Mouse (Mus musculus): ENCODE results near the gene Dock3. TPM values are rescaled to one million over a fixed set of nuclear protein-coding genes. Genes with fewer than 3 reads are reported as not detected.

Dock3 gene
- polyA plus RNA-seq, 1 experiment from 2014 or later, result 0.12 TPM

DNA sequence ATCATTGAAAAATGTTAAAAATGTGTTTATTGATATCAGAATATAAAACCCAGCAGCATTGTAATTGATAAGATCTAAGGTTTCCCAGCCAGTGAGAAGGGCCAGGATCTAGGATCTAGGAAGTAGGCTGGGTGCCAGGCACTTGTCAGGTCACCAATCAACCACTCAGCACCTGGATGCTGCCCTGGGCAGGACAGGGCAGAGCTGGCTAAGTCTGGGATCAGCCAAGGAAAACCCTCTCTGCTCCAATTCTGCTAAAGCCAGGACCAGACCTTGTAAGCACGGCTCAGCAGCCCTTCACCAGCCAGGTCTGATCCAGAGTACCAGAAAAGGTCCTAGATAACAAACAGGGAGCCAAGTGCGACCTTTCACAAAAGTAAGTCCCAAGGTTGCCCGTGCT is 23.2 kb upstream of the Dock3 start:
- Histone ChIP-seq H3K9me3 (replicated peaks) (no peaks in the 10 kb centered on the region), H3K4me1 (no peaks in the 10 kb centered on the region), H3K36me3 (peaks cover 5% of the 10 kb centered on the region; the same call in 1 of the 2 replicates), H3K27me3 (replicated peaks) (no peaks in the 10 kb centered on the region), H3K9ac (no peak overlapping the region), H3K27ac (no peak overlapping the region), H3K4me2 (no peak overlapping the region), H3K4me3 (no peak overlapping the region)
- no peak for ATAC-seq
- WGBS (ENCODE audit: insufficient replicate concordance), result 65% methylated on average over 3 of the region's 3 CpGs

DNA sequence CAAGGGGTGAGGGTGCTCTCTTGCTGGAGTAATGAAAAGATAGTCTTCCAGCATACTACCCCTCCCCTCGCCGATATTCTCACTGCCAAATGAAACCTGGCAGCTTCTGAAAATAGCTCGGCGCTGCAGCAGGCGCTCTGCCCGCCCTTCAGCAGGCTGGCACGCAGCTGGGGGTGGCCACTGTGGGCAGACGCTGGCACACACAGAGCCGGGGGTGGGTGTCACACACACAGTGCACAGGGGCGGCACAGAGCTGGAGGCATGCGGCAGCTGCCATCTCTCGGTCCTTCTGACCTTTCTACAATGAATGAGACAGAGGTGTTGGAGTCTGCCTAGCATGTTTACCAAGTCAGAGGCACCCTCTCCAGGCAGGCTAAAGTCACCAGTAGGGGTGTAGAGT is 22.8 kb upstream of the Dock3 start:
- no peak overlapping the region for H3K27ac ChIP-seq
- no peak overlapping the region for H3K4me2 ChIP-seq
- 0 out of 2 replicates have a peak, but pooled peaks cover 4% of the 10 kb centered on the region for H3K27me3 ChIP-seq (replicated peaks)
- H3K9me3 ChIP-seq (replicated peaks), result no peaks in the 10 kb centered on the region
- no peaks in the 10 kb centered on the region for H3K4me1 ChIP-seq
- H3K36me3 ChIP-seq, result peaks cover 4% of the 10 kb centered on the region; the same call in 1 of the 2 replicates
- H3K4me3 ChIP-seq, result no peak overlapping the region
- WGBS (ENCODE audit: insufficient replicate concordance), result 74% methylated on average over 12 of the region's 12 CpGs
- H3K9ac ChIP-seq, result no peak overlapping the region
- no peak for ATAC-seq

DNA sequence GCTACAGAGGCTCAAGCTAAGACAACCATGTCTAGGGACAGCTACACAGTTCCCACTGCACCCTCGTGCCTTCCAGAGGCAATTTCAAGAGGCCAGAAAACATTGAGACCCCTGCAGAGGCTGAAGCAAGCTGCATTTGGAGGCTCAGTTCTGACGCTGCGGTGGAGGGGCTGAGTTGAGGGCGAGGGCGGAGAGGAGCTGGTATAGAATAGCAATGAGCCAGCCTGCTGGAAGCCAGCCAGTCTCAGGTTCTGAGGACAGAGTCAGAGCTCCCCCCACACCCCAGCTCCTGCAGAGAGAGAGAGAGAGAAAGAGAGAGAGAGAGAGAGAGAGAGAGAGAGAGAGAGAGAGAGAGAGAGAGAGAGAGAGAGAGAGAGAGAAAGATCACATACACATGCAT is 20.5 kb upstream of the Dock3 start:
- 42% methylated on average over 5 of the region's 5 CpGs for WGBS (ENCODE audit: insufficient replicate concordance)
- Histone ChIP-seq H3K27me3 (replicated peaks) (0 out of 2 replicates have a peak, but pooled peaks cover 7% of the 10 kb centered on the region), H3K4me1 (no peaks in the 10 kb centered on the region), H3K36me3 (no peaks in the 10 kb centered on the region), H3K9me3 (replicated peaks) (no peaks in the 10 kb centered on the region), H3K4me3 (no peak overlapping the region), H3K9ac (no peak overlapping the region), H3K4me2 (no peak overlapping the region), H3K27ac (no peak overlapping the region)
- no peak for ATAC-seq

DNA sequence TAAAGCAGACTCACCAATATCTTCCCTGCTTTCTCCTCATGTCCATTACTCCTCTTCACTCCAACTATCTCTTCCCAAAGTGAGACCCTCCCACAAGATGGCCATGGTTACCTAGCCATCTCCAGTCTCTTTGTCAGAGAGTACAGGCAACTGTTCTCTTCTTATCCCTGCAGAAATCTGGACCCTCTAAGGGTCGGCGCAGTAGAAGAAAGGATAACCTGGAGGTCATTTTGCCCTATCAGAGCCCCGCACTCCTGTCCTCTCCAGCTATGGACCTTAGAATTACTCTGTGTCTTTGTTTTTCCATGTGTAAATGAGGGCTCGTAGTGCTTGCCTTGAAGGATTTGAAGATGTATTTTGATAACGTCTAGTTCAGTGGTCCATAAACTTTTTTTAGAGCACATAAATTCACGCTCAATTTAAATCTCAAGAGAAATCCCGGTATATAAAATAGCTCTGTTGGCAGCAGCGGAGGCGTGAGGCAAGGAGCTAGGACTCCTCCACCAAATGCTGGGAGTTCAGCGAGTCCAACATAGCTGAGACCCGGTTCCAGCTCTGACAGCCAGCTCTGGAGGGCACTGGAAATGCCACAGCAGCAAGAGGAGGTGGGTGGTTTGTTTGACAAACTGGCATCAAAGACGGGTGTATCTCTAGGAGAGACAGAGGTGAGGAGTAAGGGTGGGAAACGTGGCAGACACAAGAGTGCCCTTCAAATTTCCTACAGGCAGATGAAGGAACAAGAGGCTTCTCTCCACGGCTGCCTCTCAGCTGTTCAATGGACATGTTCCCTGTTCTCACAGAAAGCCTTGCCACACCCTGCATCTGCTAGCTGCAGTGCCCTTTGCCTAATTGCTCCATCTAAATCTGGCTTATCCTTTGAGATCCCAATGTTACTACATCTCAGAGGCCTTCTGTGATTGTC is 19.0 kb upstream of the Dock3 start:
- H3K27me3 ChIP-seq (replicated peaks), result 0 out of 2 replicates have a peak, but pooled peaks cover 7% of the 10 kb centered on the region
- no peaks in the 10 kb centered on the region for H3K9me3 ChIP-seq (replicated peaks)
- ATAC-seq, result no peak
- no peaks in the 10 kb centered on the region for H3K36me3 ChIP-seq
- no peak overlapping the region for H3K9ac ChIP-seq
- H3K4me1 ChIP-seq, result no peaks in the 10 kb centered on the region
- H3K27ac ChIP-seq, result no peak overlapping the region
- 63% methylated on average over 14 of the region's 14 CpGs for WGBS (ENCODE audit: insufficient replicate concordance)
- H3K4me3 ChIP-seq, result no peak overlapping the region
- H3K4me2 ChIP-seq, result no peak overlapping the region

DNA sequence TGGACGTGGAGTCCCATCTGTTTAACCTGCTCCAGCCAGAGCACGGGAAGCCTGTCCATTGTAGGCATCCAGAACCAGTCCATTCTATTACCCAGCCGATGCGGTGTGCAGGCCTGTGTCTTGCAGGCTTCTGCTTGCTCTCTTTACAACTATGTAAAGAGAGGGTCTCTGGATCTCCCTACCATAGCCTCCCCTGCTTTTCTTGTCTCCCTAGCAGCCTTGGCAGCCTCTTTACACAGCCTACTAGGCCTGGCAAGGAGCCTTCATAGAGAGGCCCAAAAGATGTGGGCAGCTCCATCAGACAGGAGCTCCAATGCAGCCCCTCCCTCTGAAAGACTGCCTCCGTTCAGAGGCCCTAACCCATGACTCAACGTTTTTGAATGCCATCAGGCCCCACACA is 17.4 kb upstream of the Dock3 start:
- ATAC-seq, result no peak
- Histone ChIP-seq H3K4me3 (no peak overlapping the region), H3K9ac (no peak overlapping the region), H3K27me3 (replicated peaks) (0 out of 2 replicates have a peak, but pooled peaks cover 7% of the 10 kb centered on the region), H3K4me1 (no peaks in the 10 kb centered on the region), H3K9me3 (replicated peaks) (no peaks in the 10 kb centered on the region), H3K27ac (no peak overlapping the region), H3K36me3 (no peaks in the 10 kb centered on the region), H3K4me2 (no peak overlapping the region)
- 49% methylated on average over 6 of the region's 6 CpGs for WGBS (ENCODE audit: insufficient replicate concordance)

DNA sequence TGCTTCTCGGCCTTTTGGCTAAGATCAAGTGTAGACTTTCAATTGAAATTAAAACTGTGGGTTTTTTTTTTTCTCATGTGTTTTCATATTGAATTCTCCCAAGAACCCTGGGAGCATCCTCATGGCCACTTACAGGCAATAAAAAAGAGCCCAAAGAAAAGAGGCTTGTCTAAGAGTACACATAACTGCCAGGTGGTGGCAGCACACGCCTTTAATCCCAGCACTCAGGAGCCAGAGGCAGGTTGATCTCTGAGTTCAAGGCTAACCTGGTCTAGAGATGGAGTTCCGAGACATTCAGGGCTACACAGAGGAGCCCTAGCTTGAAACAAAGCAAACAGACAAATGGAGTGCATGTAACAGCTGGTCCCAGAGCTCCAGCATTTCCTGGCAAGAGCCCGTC is 14.5 kb upstream of the Dock3 start:
- Histone ChIP-seq H3K27ac (no peak overlapping the region), H3K27me3 (replicated peaks) (peaks cover 14% of the 10 kb centered on the region; the same call in 1 of the 2 replicates), H3K36me3 (no peaks in the 10 kb centered on the region), H3K4me1 (no peaks in the 10 kb centered on the region), H3K4me2 (no peak overlapping the region), H3K9ac (no peak overlapping the region), H3K9me3 (replicated peaks) (no peaks in the 10 kb centered on the region), H3K4me3 (no peak overlapping the region)
- no peak for ATAC-seq
- 38% methylated on average over 4 of the region's 4 CpGs for WGBS (ENCODE audit: insufficient replicate concordance)

DNA sequence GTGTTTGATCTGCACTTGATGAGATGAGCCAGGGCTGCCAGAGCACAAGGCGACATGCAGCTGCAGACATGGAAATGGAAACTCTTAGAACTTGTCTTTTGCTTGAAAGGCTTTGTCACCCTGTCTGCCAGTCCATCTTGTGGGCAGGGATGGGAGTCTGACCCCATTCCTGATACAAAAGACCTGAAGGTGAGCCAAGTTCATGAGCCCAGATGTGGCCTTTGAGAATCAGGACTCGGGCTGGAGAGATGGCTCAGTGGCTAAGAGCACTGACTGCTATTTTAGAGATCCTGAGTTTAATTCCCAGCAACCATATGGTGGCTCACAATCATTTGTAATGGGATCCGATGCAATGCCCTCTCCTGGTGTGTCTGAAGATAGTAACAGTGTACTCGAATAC is 13.6 kb upstream of the Dock3 start:
- no peak overlapping the region for H3K4me2 ChIP-seq
- H3K27ac ChIP-seq, result no peak overlapping the region
- no peak for ATAC-seq
- no peak overlapping the region for H3K4me3 ChIP-seq
- 63% methylated on average over 4 of the region's 4 CpGs for WGBS (ENCODE audit: insufficient replicate concordance)
- no peaks in the 10 kb centered on the region for H3K36me3 ChIP-seq
- H3K4me1 ChIP-seq, result no peaks in the 10 kb centered on the region
- H3K9me3 ChIP-seq (replicated peaks), result no peaks in the 10 kb centered on the region
- H3K27me3 ChIP-seq (replicated peaks), result peaks cover 14% of the 10 kb centered on the region; the same call in 1 of the 2 replicates
- no peak overlapping the region for H3K9ac ChIP-seq

DNA sequence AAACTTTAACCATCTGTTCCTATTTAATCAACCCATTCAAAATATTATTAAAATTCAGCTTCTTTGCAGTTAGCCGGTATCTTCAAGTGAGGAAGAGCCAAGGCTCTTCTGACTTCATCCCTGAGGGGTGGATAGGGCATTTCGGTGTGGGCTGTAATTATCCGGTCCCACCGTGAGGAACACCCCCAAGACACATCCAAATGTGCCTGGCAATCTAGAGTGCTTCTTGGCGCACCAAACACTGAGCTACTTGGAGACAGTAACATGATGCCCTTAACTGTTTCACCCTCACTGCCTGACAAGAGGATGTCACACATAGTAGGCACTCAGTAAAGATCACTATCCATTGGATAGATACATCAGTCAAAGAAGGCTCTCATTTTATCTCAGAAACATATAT is 4.4 kb upstream of the Dock3 start:
- Histone ChIP-seq H3K9ac (no peak overlapping the region), H3K27ac (no peak overlapping the region), H3K27me3 (replicated peaks) (peaks cover 85% of the 10 kb centered on the region), H3K4me2 (no peak overlapping the region), H3K4me3 (no peak overlapping the region), H3K4me1 (peaks cover 8% of the 10 kb centered on the region), H3K9me3 (replicated peaks) (no peaks in the 10 kb centered on the region), H3K36me3 (no peaks in the 10 kb centered on the region)
- WGBS (ENCODE audit: insufficient replicate concordance), result 51% methylated on average over 5 of the region's 5 CpGs
- ATAC-seq, result no peak

DNA sequence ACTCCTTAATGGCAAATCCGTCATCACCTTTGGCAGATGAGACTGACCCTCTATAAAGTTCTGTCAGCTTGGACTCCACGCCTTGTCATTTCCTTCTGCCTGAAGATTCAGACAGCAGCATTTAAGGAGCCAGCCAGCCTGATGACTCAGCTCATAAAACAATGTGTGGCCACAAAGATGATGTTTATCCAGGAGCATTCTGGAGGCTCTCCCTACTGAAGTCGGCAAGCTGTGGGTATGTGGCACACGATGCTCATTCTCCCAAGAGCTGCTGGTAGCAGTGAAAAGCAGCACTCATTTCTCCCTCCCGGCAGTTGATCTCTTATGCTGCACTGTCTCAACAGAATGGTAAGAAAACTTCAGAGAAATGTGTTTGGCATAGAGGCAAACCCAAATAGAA is 3.6 kb upstream of the Dock3 start:
- H3K27me3 ChIP-seq (replicated peaks), result peaks cover 90% of the 10 kb centered on the region
- no peak overlapping the region for H3K27ac ChIP-seq
- H3K9me3 ChIP-seq (replicated peaks), result no peaks in the 10 kb centered on the region
- no peaks in the 10 kb centered on the region for H3K36me3 ChIP-seq
- H3K9ac ChIP-seq, result no peak overlapping the region
- no peak for ATAC-seq
- WGBS (ENCODE audit: insufficient replicate concordance), result 48% methylated on average over 5 of the region's 5 CpGs
- peaks cover 11% of the 10 kb centered on the region for H3K4me1 ChIP-seq
- no peak overlapping the region for H3K4me2 ChIP-seq
- H3K4me3 ChIP-seq, result no peak overlapping the region

DNA sequence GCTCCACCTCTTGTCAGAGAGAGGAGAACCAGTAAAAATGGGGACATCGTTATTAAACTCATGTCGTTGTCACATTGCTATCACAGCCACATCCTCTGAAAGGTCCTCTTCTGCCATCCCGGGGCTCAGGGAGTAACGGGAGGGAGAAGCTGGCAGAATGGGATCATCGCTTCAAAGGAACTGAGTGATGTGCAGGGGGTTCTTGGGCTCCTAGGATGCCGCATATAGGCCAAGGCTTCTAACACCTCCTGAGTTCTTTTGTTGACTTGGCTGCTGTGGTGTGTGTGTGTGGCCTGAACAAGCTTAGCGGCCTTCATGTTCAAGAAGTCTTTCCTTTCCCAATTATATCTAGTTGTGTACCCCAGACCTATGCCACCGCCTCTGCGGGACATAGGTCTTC is 431 bp upstream of the Dock3 start:
- Histone ChIP-seq H3K27ac (no peak overlapping the region), H3K4me1 (peaks cover 11% of the 10 kb centered on the region), H3K4me2 (peak overlapping the region; percentile 82), H3K9ac (no peak overlapping the region), H3K36me3 (no peaks in the 10 kb centered on the region), H3K4me3 (peak overlapping the region; percentile 56), H3K27me3 (replicated peaks) (peaks cover 86% of the 10 kb centered on the region), H3K9me3 (replicated peaks) (no peaks in the 10 kb centered on the region)
- 25% methylated on average over 9 of the region's 9 CpGs for WGBS (ENCODE audit: insufficient replicate concordance)
- ATAC-seq, result no peak

DNA sequence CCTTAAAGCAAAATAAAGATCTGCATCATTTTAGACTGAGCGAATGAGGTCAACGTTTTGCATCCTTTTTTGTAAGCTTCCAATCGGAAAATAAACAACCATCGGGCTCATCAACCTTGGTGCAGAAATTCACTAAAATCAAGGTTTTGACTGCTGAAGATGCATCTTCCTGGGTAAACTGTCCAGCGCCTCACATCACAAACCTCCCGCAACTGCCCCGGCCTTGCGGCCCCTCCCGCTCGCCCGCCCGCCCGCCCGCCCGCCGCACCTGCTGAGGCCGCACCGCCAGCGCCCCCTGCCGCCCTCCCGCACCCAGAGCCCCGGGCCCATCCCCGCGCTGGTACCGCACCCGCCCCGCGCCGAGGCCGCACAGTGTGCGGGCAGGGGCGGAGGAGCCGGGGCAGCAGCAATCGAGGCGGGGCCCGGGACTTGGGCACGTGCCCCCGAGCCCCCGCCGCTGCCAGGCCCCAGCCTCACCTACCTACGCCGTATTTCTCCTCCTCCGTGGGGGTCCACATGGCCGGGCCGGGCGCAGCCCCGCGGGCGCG is 644 bp downstream of the Dock3 start:
- H3K9me3 ChIP-seq (replicated peaks), result no peaks in the 10 kb centered on the region
- no peaks in the 10 kb centered on the region for H3K36me3 ChIP-seq
- H3K9ac ChIP-seq, result peak overlapping the region; percentile 55; the same call in 1 of the 2 replicates
- H3K4me1 ChIP-seq, result peaks cover 11% of the 10 kb centered on the region
- H3K27me3 ChIP-seq (replicated peaks), result peaks cover 79% of the 10 kb centered on the region
- no peak for ATAC-seq
- WGBS (ENCODE audit: insufficient replicate concordance), result 1% methylated on average over 37 of the region's 50 CpGs
- peak overlapping the region; percentile 56 for H3K4me3 ChIP-seq
- no peak overlapping the region for H3K27ac ChIP-seq
- peak overlapping the region; percentile 82 for H3K4me2 ChIP-seq

DNA sequence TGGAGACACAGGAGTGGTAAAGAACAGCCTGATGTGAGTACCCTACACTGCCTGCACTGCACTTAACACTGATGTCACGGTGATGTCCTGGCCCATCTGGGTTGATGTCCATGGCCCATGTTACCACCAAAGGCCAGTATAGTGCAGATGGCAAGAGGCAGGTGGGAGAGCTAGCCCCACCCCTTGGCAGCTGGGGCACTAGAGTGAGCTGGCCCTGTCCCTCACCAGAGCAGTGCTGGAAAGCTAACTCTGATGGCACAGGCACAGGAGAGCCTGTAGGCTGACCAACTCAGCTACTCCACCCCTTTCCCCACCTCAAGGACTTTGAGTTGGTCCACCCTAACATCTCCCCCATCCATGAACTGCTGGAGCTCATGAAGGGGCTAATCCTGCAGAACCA is 7.1 kb downstream of the Dock3 start:
- no peak for ATAC-seq
- Histone ChIP-seq H3K4me2 (no peak overlapping the region), H3K27ac (no peak overlapping the region), H3K36me3 (no peaks in the 10 kb centered on the region), H3K27me3 (replicated peaks) (peaks cover 30% of the 10 kb centered on the region), H3K4me3 (no peak overlapping the region), H3K9me3 (replicated peaks) (no peaks in the 10 kb centered on the region), H3K9ac (no peak overlapping the region), H3K4me1 (no peaks in the 10 kb centered on the region)
- WGBS (ENCODE audit: insufficient replicate concordance), result 58% methylated on average over 1 of the region's 1 CpGs

Data from liver, embryonic 12.5 days (tissue).